Mouse (Mus musculus) erythroblast, embryonic 14.5 days (primary cell): ENCODE results near the gene Nrp1.

Experiments used
- GATA1 ChIP-seq: IDR thresholded peaks from 2 replicates; pipeline ENCODE4 v1.6.1; 2012; ENCODE audit warnings: low read length, inconsistent platforms, mixed read lengths
- TAL1 ChIP-seq: IDR thresholded peaks from 3 replicates; pipeline ENCODE4 v1.6.1; 2012; ENCODE audit warnings: low read length, inconsistent platforms, mixed read lengths

GRCm38 (mm10) chr8:128417956-128418796 is 59.8 kb downstream of the Nrp1 start:
- TF ChIP-seq GATA1 (no peak), TAL1 (no peak)
